Mouse (Mus musculus) thymus, adult 18-20 months (tissue): ENCODE results near the gene Dpf3.
A peak's percentile ranks its signal among the peaks of the same experiment; 100 is the strongest.

Experiments
- DNase-seq, 2 experiments: peaks; one replicate each; pipeline ENCODE4 v3.0.0; 2022; ENCODE audit warnings: mixed read lengths in 2 of 2

The Dpf3 gene

GRCm38 (mm10) chr12:83496336-83496735 is 8.8 kb upstream of the Dpf3 start:
- DNase-seq = no peak

- DNase-seq = no peak
Measured at GRCm38 (mm10) chr12:83495961-83496282, 8.4 kb upstream of the Dpf3 start.

GRCm38 (mm10) chr12:83495248-83495960 is 7.9 kb upstream of the Dpf3 start:
- no peak for DNase-seq

- no peak for DNase-seq
Measured at GRCm38 (mm10) chr12:83494196-83494595, 6.7 kb upstream of the Dpf3 start.

- DNase-seq = no peak
Measured at GRCm38 (mm10) chr12:83492808-83493207, 5.3 kb upstream of the Dpf3 start.

GRCm38 (mm10) chr12:83491609-83492008 is 4.1 kb upstream of the Dpf3 start:
- DNase-seq = no peak

- DNase-seq = no peak
Measured at GRCm38 (mm10) chr12:83489748-83490147, 2.2 kb upstream of the Dpf3 start.

- DNase-seq = no peak
Measured at GRCm38 (mm10) chr12:83488211-83488941, 860 bp upstream of the Dpf3 start.

GRCm38 (mm10) chr12:83486671-83487461 is 650 bp downstream of the Dpf3 start:
- peak; percentile 5 to 26 for DNase-seq

- no peak for DNase-seq
Measured at GRCm38 (mm10) chr12:83485911-83486670, 1.4 kb downstream of the Dpf3 start.

- DNase-seq = no peak
Measured at GRCm38 (mm10) chr12:83484855-83485745, 2.4 kb downstream of the Dpf3 start.

- no peak for DNase-seq
Measured at GRCm38 (mm10) chr12:83483653-83484052, 3.9 kb downstream of the Dpf3 start.

GRCm38 (mm10) chr12:83481439-83481838 is 6.1 kb downstream of the Dpf3 start:
- no peak for DNase-seq

- no peak for DNase-seq
Measured at GRCm38 (mm10) chr12:83479818-83480401, 7.6 kb downstream of the Dpf3 start.

- no peak for DNase-seq
Measured at GRCm38 (mm10) chr12:83479140-83479539, 8.4 kb downstream of the Dpf3 start.

- DNase-seq = no peak
Measured at GRCm38 (mm10) chr12:83476277-83476676, 11.2 kb downstream of the Dpf3 start.

- no peak for DNase-seq
Measured at GRCm38 (mm10) chr12:83475419-83475818, 12.1 kb downstream of the Dpf3 start.

- no peak for DNase-seq
Measured at GRCm38 (mm10) chr12:83473987-83474600, 13.4 kb downstream of the Dpf3 start.

- DNase-seq = no peak
Measured at GRCm38 (mm10) chr12:83471760-83472159, 15.8 kb downstream of the Dpf3 start.

- no peak for DNase-seq
Measured at GRCm38 (mm10) chr12:83470085-83470484, 17.4 kb downstream of the Dpf3 start.
